Mouse (Mus musculus): ENCODE measurements around the gene Trpc2. TPM values are rescaled to one million over a fixed set of nuclear protein-coding genes. Genes with fewer than 3 reads are reported as not detected.

Trpc2 gene
- polyA plus RNA-seq, 1 experiment from 2014 or later, result not detected

GRCm38 (mm10) chr7:102132395-102132794 lies 49.5 kb downstream of the Trpc2 start:
- no peak for DNase-seq (ENCODE audit: low spot score)
- WGBS, result 86% methylated on average over 4 of the region's 4 CpGs

GRCm38 (mm10) chr7:102137464-102137863 lies 54.5 kb downstream of the Trpc2 start:
- Histone ChIP-seq H3K4me2 (ENCODE audit: low read depth, low read length) (no peak overlapping the region), H3K27ac (replicated peaks; ENCODE audit: low read depth, low read length) (no peak overlapping the region), H3K9me3 (ENCODE audit: control insufficient read depth, low read length) (no peaks in the 10 kb centered on the region), H3K27me3 (replicated peaks; ENCODE audit: control insufficient read depth, insufficient read depth, low read length) (no peaks in the 10 kb centered on the region), H3K9ac (ENCODE audit: low read depth, low read length) (no peak overlapping the region), H3K4me1 (ENCODE audit: control insufficient read depth, insufficient read depth, low read length) (no peaks in the 10 kb centered on the region), H3K36me3 (ENCODE audit: control insufficient read depth, insufficient read depth, low read length) (peaks cover 94% of the 10 kb centered on the region), H3K4me3 (ENCODE audit: low read depth, low read length) (no peak overlapping the region)
- no peak for DNase-seq (ENCODE audit: low spot score)
- WGBS, result 89% methylated on average over 1 of the region's 1 CpGs
- no peak for ATAC-seq (ENCODE audit: low read depth)

More at GRCm38 (mm10) chr7:102132395-102132794, 49.5 kb downstream of the Trpc2 start:
- H3K4me3 ChIP-seq (ENCODE audit: low read depth, low read length), result no peak overlapping the region
- no peak overlapping the region for H3K27ac ChIP-seq (replicated peaks; ENCODE audit: low read depth, low read length)
- peaks cover 91% of the 10 kb centered on the region for H3K36me3 ChIP-seq (ENCODE audit: control insufficient read depth, insufficient read depth, low read length)
- no peak overlapping the region for H3K4me2 ChIP-seq (ENCODE audit: low read depth, low read length)
- no peaks in the 10 kb centered on the region for H3K27me3 ChIP-seq (replicated peaks; ENCODE audit: control insufficient read depth, insufficient read depth, low read length)
- no peaks in the 10 kb centered on the region for H3K9me3 ChIP-seq (ENCODE audit: control insufficient read depth, low read length)
- no peak for ATAC-seq (ENCODE audit: low read depth)
- H3K4me1 ChIP-seq (ENCODE audit: control insufficient read depth, insufficient read depth, low read length), result no peaks in the 10 kb centered on the region
- H3K9ac ChIP-seq (ENCODE audit: low read depth, low read length), result no peak overlapping the region

DNA sequence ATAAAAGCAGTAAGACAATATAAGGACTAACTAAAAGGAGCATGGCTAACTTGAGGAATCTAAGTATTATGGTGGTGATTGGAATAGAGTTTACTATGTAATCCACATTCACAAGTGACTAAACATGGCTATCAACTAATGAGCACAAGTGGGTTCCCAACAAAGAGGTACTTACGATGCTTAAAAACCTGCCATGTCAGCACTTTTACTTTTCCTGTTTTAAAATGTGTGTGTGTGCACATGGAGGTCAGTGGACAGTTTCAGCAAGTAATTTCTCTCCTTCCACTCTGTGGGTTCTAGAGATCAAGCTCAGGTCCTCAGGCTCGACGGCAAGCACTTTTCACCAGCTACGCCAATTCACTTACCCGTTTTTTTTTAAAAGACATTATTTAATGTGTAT lies 55.0 kb downstream of the Trpc2 start:
- H3K4me3 ChIP-seq (ENCODE audit: low read depth, low read length), result no peak overlapping the region
- no peaks in the 10 kb centered on the region for H3K4me1 ChIP-seq (ENCODE audit: control insufficient read depth, insufficient read depth, low read length)
- peaks cover 92% of the 10 kb centered on the region for H3K36me3 ChIP-seq (ENCODE audit: control insufficient read depth, insufficient read depth, low read length)
- WGBS, result 97% methylated on average over 5 of the region's 5 CpGs
- H3K9me3 ChIP-seq (ENCODE audit: control insufficient read depth, low read length), result no peaks in the 10 kb centered on the region
- H3K9ac ChIP-seq (ENCODE audit: low read depth, low read length), result no peak overlapping the region
- H3K27ac ChIP-seq (replicated peaks; ENCODE audit: low read depth, low read length), result no peak overlapping the region
- H3K4me2 ChIP-seq (ENCODE audit: low read depth, low read length), result no peak overlapping the region
- no peak for ATAC-seq (ENCODE audit: low read depth)
- H3K27me3 ChIP-seq (replicated peaks; ENCODE audit: control insufficient read depth, insufficient read depth, low read length), result no peaks in the 10 kb centered on the region
- DNase-seq (ENCODE audit: low spot score), result no peak

Other genes with a start within 250 kb of the Trpc2 start
- gene Inppl1, start 244.9 kb upstream of the Trpc2 start, polyA plus RNA-seq (2014; fragmentation: Nextera tagmentation; extraction: Ambion mirVana), result 34.3 and 36.2 TPM in 2 replicates
- gene Folr2, start 225.9 kb upstream of the Trpc2 start, polyA plus RNA-seq (2014; fragmentation: Nextera tagmentation; extraction: Ambion mirVana), result 3.9 and 4.0 TPM in 2 replicates
- gene Anapc15, start 219.4 kb upstream of the Trpc2 start, polyA plus RNA-seq (2014; fragmentation: Nextera tagmentation; extraction: Ambion mirVana), result 60.8 and 62.0 TPM in 2 replicates
- 1.4 and 4.5 TPM in 2 replicates for gene Folr1, start 212.3 kb upstream of the Trpc2 start, polyA plus RNA-seq (2014; fragmentation: Nextera tagmentation; extraction: Ambion mirVana)
- gene Lamtor1, start 177.2 kb upstream of the Trpc2 start, polyA plus RNA-seq (2014; fragmentation: Nextera tagmentation; extraction: Ambion mirVana), result 147 and 160 TPM in 2 replicates
- 0.22 and 0.37 TPM in 2 replicates for gene Tomt, start 176.8 kb upstream of the Trpc2 start, polyA plus RNA-seq (2014; fragmentation: Nextera tagmentation; extraction: Ambion mirVana)
- gene Lrrc51, start 149.2 kb upstream of the Trpc2 start, polyA plus RNA-seq (2014; fragmentation: Nextera tagmentation; extraction: Ambion mirVana), result 9.3 and 14.2 TPM in 2 replicates
- gene Numa1, start 149.0 kb upstream of the Trpc2 start, polyA plus RNA-seq (2014; fragmentation: Nextera tagmentation; extraction: Ambion mirVana), result 88.9 and 97.8 TPM in 2 replicates
- gene Il18bp, start 64.4 kb upstream of the Trpc2 start, polyA plus RNA-seq (2014; fragmentation: Nextera tagmentation; extraction: Ambion mirVana), result 2.0 and 3.0 TPM in 2 replicates
- 33.5 TPM in 2 replicates for gene Rnf121, start 17.6 kb upstream of the Trpc2 start, polyA plus RNA-seq (2014; fragmentation: Nextera tagmentation; extraction: Ambion mirVana)
- gene Xndc1, start 17.6 kb upstream of the Trpc2 start, polyA plus RNA-seq (2014; fragmentation: Nextera tagmentation; extraction: Ambion mirVana), result 14.5 and 17.5 TPM in 2 replicates
- 0.84 and 1.6 TPM in 2 replicates for gene Xntrpc, start 17.4 kb upstream of the Trpc2 start, polyA plus RNA-seq (2014; fragmentation: Nextera tagmentation; extraction: Ambion mirVana)
- 32.0 and 32.2 TPM in 2 replicates for gene Art1, start 18.6 kb downstream of the Trpc2 start, polyA plus RNA-seq (2014; fragmentation: Nextera tagmentation; extraction: Ambion mirVana)
- 2.9 and 3.5 TPM in 2 replicates for gene Art5, start 26.4 kb downstream of the Trpc2 start, polyA plus RNA-seq (2014; fragmentation: Nextera tagmentation; extraction: Ambion mirVana)
- 0.10 TPM in 1 of 2 replicates, not detected in the other for gene Chrna10, start 33.7 kb downstream of the Trpc2 start, polyA plus RNA-seq (2014; fragmentation: Nextera tagmentation; extraction: Ambion mirVana)
- 35.9 and 37.5 TPM in 2 replicates for gene Nup98, start 127.1 kb downstream of the Trpc2 start, polyA plus RNA-seq (2014; fragmentation: Nextera tagmentation; extraction: Ambion mirVana)
- 80.8 and 81.1 TPM in 2 replicates for gene Pgap2, start 127.1 kb downstream of the Trpc2 start, polyA plus RNA-seq (2014; fragmentation: Nextera tagmentation; extraction: Ambion mirVana)
- 66.6 and 68.0 TPM in 2 replicates for gene Rhog, start 172.9 kb downstream of the Trpc2 start, polyA plus RNA-seq (2014; fragmentation: Nextera tagmentation; extraction: Ambion mirVana)
- gene Stim1, start 184.7 kb downstream of the Trpc2 start, polyA plus RNA-seq (2014; fragmentation: Nextera tagmentation; extraction: Ambion mirVana), result 36.4 TPM in 2 replicates